Mouse (Mus musculus) lung, postnatal 0 days (tissue): ENCODE measurements around the gene Loxl3. TPM values are rescaled to one million over a fixed set of nuclear protein-coding genes. Genes with fewer than 3 reads are reported as not detected.

Experiments used
- ATAC-seq: fragments of 200-750 bp; cut with Nextera tagmentation; 2 replicates; pipeline ENCODE4 v1.8.0; 2017; ENCODE audit warnings: moderate library complexity
- DNase-seq: peaks from one replicate; pipeline ENCODE4 v3.0.0-alpha.2; 2016; ENCODE audit warnings: low spot score
- H3K27ac ChIP-seq: fragments of 300-500 bp; sonication (generic); 2 replicates; pipeline ENCODE4 v1.5.1; 2014; ENCODE audit warnings: antibody characterized with exemption, mild to moderate bottlenecking, low read length, mixed read lengths
- H3K27me3 ChIP-seq: fragments of 300-500 bp; sonication (generic); replicated peaks from 2 replicates; pipeline ENCODE4 v1.6.1; 2014; ENCODE audit warnings: low read length, mixed read lengths; ENCODE audit not compliant: insufficient read depth
- H3K36me3 ChIP-seq: fragments of 300-500 bp; sonication (generic); 2 replicates; pipeline ENCODE4 v1.6.1; 2014; ENCODE audit warnings: low read length, mixed read lengths; ENCODE audit not compliant: insufficient read depth
- H3K4me1 ChIP-seq: fragments of 300-500 bp; sonication (generic); 2 replicates; pipeline ENCODE4 v1.6.1; 2014; ENCODE audit warnings: antibody characterized with exemption, low read depth, low read length, mixed read lengths; ENCODE audit not compliant: insufficient read depth
- H3K4me2 ChIP-seq: fragments of 300-500 bp; sonication (generic); replicated peaks from 2 replicates; pipeline ENCODE4 v1.6.1; 2014; ENCODE audit warnings: low read depth, mild to moderate bottlenecking, low read length, moderate library complexity, mixed read lengths
- H3K4me3 ChIP-seq: fragments of 300-500 bp; sonication (generic); 2 replicates; pipeline ENCODE4 v1.5.1; 2014; ENCODE audit warnings: low read depth, low read length
- H3K9ac ChIP-seq: fragments of 300-500 bp; sonication (generic); replicated peaks from 2 replicates; pipeline ENCODE4 v1.6.1; 2014; ENCODE audit warnings: low read depth, mild to moderate bottlenecking
- H3K9me3 ChIP-seq: fragments of 300-500 bp; sonication (generic); 2 replicates; pipeline ENCODE4 v1.6.1; 2016; ENCODE audit warnings: low read length, mixed read lengths
- CTCF ChIP-seq: IDR thresholded peaks from 2 replicates; pipeline ENCODE4 v1.5.1; 2016; ENCODE audit warnings: antibody characterized with exemption, mild to moderate bottlenecking
- EP300 ChIP-seq: IDR thresholded peaks from 2 replicates; pipeline ENCODE4 v1.6.1; 2016; ENCODE audit warnings: antibody characterized with exemption, mild to moderate bottlenecking, control low read depth
- WGBS: fragments of 180-500 bp; shearing (Covaris S2); extraction: QIAGEN DNeasy Blood & Tissue Kit; methylation state at CpG from one replicate; pipeline ENCODE4 v1.1.7; 2014; 5-methylcytosine and 5-hydroxymethylcytosine counted together
- polyA plus RNA-seq: library from polyadenylated mRNA; unstranded; fragments of >200 nt; fragmentation: Nextera tagmentation; extraction: Ambion mirVana; gene quantifications from 2 replicates; pipeline ENCODE4 v1.2.1, GENCODE M21; 2015

Loxl3 gene
- polyA plus RNA-seq, 1 experiment from 2014 or later, result 10.1 TPM

DNA sequence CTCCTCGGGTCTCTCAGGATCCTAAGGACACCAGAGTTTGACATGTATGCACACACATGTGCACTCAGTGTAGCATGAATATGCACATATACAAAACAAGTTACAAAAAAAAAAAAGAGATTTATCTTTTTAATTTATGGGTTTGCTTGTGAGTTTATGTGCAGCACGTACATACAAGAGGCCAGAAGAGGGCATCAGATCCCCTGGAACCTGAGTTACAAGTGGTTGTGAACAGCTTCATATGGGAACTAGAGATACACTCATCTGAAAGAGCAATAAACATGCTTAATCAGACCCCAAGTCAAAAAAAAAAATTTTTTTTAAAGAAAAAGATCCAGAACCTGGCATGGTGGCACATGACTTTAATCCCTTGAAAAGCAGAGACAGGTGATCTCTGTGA lies 41.0 kb downstream of the Loxl3 start:
- DNase-seq, result peak; percentile 33
- H3K27me3 ChIP-seq, result peaks cover 28% of the 10 kb centered on the region
- H3K27ac ChIP-seq, result no peak overlapping the region
- WGBS, result 9% methylated on average over 2 of the region's 2 CpGs
- H3K4me3 ChIP-seq, result no peak overlapping the region
- H3K9ac ChIP-seq, result no peak overlapping the region
- H3K9me3 ChIP-seq, result no peaks in the 10 kb centered on the region
- H3K4me1 ChIP-seq, result no peaks in the 10 kb centered on the region
- peak; percentile 34 for TF ChIP-seq CTCF
- TF ChIP-seq EP300, result no peak
- no peak for ATAC-seq
- no peak overlapping the region for H3K4me2 ChIP-seq
- H3K36me3 ChIP-seq, result no peaks in the 10 kb centered on the region

DNA sequence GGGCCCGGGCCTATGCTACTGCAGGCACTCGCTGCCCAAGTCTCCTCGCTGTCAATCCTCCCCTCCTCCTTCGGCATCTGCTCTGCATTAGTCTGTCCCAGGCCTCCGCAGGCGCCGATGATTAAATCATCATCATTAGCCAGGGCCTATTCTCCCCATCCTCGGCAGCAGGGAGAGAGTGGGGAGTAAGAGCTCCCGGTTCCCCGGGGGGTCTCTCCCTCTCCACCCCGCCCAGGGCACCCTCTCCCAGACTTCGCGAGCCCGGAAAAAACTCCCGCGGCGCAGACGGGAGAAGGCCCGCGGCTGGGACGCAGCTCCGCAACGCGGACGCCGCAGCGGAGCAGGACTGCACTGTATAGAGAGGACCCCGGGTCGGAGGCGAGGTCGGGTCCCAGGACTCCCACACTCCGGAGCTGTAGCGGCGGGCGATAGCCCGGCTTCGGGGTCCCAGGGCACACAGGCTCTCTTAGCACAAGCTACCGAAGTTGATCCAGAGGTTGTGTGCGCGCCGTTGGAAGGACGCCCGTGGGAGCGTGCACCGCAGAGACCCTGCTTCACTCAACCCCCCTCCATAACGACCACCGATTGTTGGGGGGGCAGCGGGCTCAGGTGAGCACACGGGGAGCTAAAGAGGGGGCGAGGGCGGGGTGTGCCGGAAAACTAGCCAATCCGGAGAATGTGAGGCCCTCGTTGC lies 43.8 kb downstream of the Loxl3 start, which contains the start of gene Pcgf1:
Pcgf1 (plus strand) TSS at position 240 of the 694 bp plus-strand sequence.
- Histone ChIP-seq H3K9ac (peak within 1 kb of the TSS; percentile 70), H3K27ac (peak within 1 kb of the TSS; percentile 65; the same call in 1 of the 2 replicates), H3K4me3 (peak within 1 kb of the TSS; percentile 74), H3K36me3 (no peaks in the 10 kb centered on the region), H3K9me3 (no peaks in the 10 kb centered on the region), H3K4me1 (no peaks in the 10 kb centered on the region), H3K4me2 (peak within 1 kb of the TSS; percentile 98), H3K27me3 (peaks cover under 1% of the 10 kb centered on the region; the same call in 1 of the 2 replicates)
- peak; percentile 40 for ATAC-seq
- no peak for TF ChIP-seq CTCF
- TF ChIP-seq EP300, result no peak
- no peak for DNase-seq
- under 1% methylated on average over 54 of the region's 54 CpGs for WGBS

DNA sequence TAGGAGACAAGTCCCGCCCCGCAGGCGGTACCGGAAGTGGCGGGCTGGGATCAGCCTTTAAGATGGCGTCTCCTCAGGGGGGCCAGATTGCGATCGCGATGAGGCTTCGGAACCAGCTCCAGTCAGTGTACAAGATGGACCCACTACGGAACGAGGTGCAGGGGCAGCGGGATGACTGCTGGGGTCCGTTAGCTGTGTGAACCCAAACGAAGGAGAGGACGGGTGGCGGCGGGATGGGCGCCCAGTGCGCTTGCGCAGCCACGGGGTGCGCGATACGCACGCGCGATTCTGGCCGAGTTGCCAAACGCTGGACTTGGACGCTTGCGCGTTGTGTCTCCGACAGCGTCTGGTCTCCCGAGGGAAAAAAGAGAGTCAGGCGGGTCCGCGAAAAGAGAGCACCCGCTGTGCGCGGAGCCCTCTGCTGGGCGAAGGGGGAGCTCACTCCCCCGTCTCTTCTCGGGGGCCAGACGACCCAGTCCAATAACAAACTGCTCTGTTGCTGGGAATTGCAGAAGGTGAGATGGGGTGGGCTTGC lies 44.4 kb downstream of the Loxl3 start:
- TF ChIP-seq EP300 (no peak), CTCF (peak; percentile 79)
- 0 out of 2 replicates have a peak, but pooled peaks cover under 1% of the 10 kb centered on the region for H3K27me3 ChIP-seq
- no peaks in the 10 kb centered on the region for H3K36me3 ChIP-seq
- H3K27ac ChIP-seq, result peak overlapping the region; percentile 65; the same call in 1 of the 2 replicates
- ATAC-seq, result peak; percentile 97
- H3K9me3 ChIP-seq, result no peaks in the 10 kb centered on the region
- H3K4me2 ChIP-seq, result peak overlapping the region; percentile 98
- H3K4me1 ChIP-seq, result no peaks in the 10 kb centered on the region
- under 1% methylated on average over 46 of the region's 46 CpGs for WGBS
- H3K4me3 ChIP-seq, result peak overlapping the region; percentile 74
- peak overlapping the region; percentile 70 for H3K9ac ChIP-seq
- DNase-seq, result peak; percentile 97

DNA sequence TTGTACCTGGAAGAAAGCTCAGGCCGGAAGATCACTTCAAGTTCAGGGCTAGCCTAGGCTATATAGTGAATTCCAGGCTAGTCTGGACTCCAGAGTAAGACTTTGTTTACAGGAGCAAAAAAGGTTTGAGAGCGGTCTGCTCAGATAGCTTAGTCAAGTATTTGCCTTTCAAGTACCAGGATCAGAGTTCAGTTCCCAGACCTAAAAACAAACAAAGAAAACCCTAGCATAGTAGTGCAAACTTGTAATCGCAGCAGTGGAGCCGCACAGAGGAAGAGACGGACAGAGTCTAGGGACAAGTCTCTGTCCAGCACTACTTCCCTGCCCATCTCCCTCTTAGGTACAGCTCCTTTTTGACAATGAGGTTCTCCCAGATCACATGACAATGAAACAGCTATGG lies 46.2 kb downstream of the Loxl3 start:
- Histone ChIP-seq H3K36me3 (no peaks in the 10 kb centered on the region), H3K4me1 (no peaks in the 10 kb centered on the region), H3K27me3 (peaks cover 9% of the 10 kb centered on the region; the same call in 1 of the 2 replicates), H3K9ac (no peak overlapping the region), H3K4me3 (no peak overlapping the region), H3K4me2 (no peak overlapping the region), H3K9me3 (no peaks in the 10 kb centered on the region), H3K27ac (no peak overlapping the region)
- no peak for TF ChIP-seq CTCF
- no peak for TF ChIP-seq EP300
- DNase-seq (no peak), ATAC-seq (no peak)
- 81% methylated on average over 5 of the region's 5 CpGs for WGBS

DNA sequence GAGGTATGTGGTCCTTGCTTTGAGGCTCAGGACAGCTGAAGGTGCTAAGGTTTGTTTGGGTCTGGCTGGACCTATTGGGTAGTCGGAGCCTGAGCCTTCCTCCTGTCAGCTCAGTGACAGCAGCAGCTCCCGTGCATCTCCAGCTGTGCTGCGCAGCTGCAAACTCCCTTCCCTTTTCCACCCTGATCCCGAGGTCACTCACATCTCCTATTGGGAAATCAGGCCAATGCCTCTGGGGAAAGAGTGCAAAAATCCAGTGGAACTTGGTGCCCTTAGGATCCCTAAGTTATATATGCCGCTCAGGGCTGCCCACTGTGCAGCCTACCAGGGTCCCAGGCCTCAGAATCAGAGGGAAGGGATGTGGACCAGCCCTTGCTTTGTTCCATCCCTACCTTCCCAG lies 49.5 kb downstream of the Loxl3 start:
- Histone ChIP-seq H3K4me3 (no peak overlapping the region), H3K4me2 (no peak overlapping the region), H3K27ac (no peak overlapping the region), H3K4me1 (peaks cover 5% of the 10 kb centered on the region), H3K9ac (no peak overlapping the region), H3K27me3 (peaks cover 27% of the 10 kb centered on the region; the same call in 1 of the 2 replicates), H3K36me3 (no peaks in the 10 kb centered on the region), H3K9me3 (no peaks in the 10 kb centered on the region)
- no peak for ATAC-seq
- TF ChIP-seq CTCF (no peak), EP300 (no peak)
- DNase-seq, result no peak
- 25% methylated on average over 5 of the region's 5 CpGs for WGBS

DNA sequence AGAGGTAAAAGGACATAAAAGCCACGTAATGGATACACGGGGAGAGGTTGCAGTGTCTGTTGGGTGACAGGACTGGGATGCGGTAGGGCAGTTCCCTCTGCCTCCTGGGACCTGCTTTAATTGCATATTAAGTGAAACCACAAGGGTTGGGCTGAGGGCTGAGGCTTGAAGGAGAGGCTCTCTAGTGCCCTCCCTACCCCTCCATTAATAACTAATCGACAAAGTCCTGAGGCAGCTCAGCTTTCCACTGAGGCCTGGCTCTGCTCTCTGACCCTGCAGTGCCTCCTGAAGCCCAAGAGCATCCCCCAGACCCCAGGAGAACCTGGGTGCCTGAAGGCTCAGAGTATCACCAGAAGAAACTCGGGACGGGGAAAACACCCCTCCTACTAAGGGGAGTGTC lies 50.5 kb downstream of the Loxl3 start:
- WGBS, result 10% methylated on average over 6 of the region's 6 CpGs
- DNase-seq (no peak), ATAC-seq (no peak)
- H3K4me2 ChIP-seq, result no peak overlapping the region
- TF ChIP-seq EP300, result no peak
- TF ChIP-seq CTCF, result no peak
- H3K27me3 ChIP-seq, result peaks cover 28% of the 10 kb centered on the region; the same call in 1 of the 2 replicates
- H3K9me3 ChIP-seq, result no peaks in the 10 kb centered on the region
- H3K36me3 ChIP-seq, result no peaks in the 10 kb centered on the region
- H3K27ac ChIP-seq, result no peak overlapping the region
- peaks cover 5% of the 10 kb centered on the region for H3K4me1 ChIP-seq
- H3K9ac ChIP-seq, result no peak overlapping the region
- H3K4me3 ChIP-seq, result no peak overlapping the region
